Mouse (Mus musculus): ENCODE results near the gene Ndufaf3.

DNA sequence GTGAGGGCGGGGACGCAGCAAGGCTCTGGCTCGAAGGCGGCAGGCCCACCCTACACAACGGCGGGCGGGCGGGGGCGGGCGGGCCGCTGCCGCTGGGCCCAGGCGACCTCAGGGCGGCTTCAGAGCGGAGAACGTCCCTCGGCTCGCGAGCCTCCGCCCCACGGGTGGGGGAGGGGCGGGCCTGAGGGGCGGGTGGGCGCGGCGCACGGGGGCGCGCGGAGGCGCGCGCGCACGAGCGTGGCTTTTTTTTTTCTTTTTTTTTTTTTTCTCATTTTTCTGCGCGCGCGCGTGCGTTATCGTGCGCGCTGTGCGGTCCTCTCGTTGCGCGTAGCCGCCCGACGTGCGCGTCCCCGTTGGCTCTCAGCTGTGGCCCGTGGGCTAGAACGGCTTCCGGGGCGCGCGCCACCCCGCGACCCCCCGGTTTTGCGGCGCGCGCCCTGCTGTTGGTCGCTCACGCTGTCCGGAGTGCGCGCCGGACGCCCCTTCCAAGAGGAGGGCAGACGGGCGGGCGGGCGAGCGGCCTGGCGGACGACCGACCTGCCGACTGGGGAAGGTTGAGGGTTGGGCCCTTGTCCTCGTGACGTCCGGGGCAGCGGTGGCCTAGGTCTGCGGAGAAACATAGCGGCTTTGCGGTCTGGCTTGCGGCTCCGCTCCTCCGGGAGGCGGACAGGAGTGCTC lies 49.8 kb downstream of the Ndufaf3 start:
- TF ChIP-seq CTCF (IDR thresholded peaks at IDR 0.05; ENCODE audit: borderline replicate concordance, insufficient read depth, low read depth, low read length) (no peak), POLR2A (IDR thresholded peaks at IDR 0.05; ENCODE audit: borderline replicate concordance, insufficient read depth, low read length) (0 out of 2 replicates have a peak, but pooled peaks have one; percentile 7)

Data from cerebellum, adult 2 months (tissue).